ENCODE assay signal across 14 mouse cellular contexts in genomic region chr3:107175486-107175885, GRCm38 (mm10). TPM values are rescaled to one million over a fixed set of nuclear protein-coding genes. Genes with fewer than 3 reads are reported as not detected.
A peak's percentile ranks its signal among the peaks of the same experiment; 100 is the strongest.
DNase-seq lines count a peak whose midpoint lies in the region; ATAC-seq lines count a peak whose summit lies in the region.
"Had no signal": no experiment of that assay in that cellular context is flagged by ENCODE, and none has a peak within 500 bp of the region (broad histone marks: within the 10 kb centered on the region; RNA-seq: fewer than 3 reads in every experiment).

No protein-coding gene starts in this region.

- DNase-seq in heart, adult 18-20 months: peak; percentile 69 to 83
- DNase-seq in NIH3T3 (ENCODE audit: low read depth): peak; percentile 32
- peak; percentile 99 for DNase-seq in cerebellum, adult 11-12 months
- peak; percentile 64 for DNase-seq in heart, postnatal 4 days
- no peak for DNase-seq in T-cell, adult 2 months (ENCODE audit: low spot score)
- DNase-seq in limb, embryonic 10.5 days (ENCODE audit: low spot score): no peak
- DNase-seq in kidney, postnatal 4 days: no peak
- DNase-seq: thymus, postnatal 25 days had no signal

- H3K4me3 ChIP-seq in heart, embryonic 11.5 days (ENCODE audit: low read depth, low read length): no peak overlapping the region
- no peak overlapping the region for H3K4me3 ChIP-seq in limb, embryonic 10.5 days
- H3K4me3 ChIP-seq: embryonic facial prominence, embryonic 15.5 days; limb, embryonic 15.5 days; midbrain, embryonic 12.5 days had no signal

- no peaks in the 10 kb centered on the region for H3K4me1 ChIP-seq in heart, embryonic 11.5 days (ENCODE audit: control insufficient read depth, insufficient read depth, low read length)
- no peaks in the 10 kb centered on the region for H3K4me1 ChIP-seq in limb, embryonic 10.5 days
- H3K4me1 ChIP-seq: embryonic facial prominence, embryonic 15.5 days; limb, embryonic 15.5 days; midbrain, embryonic 12.5 days had no signal

- H3K36me3 ChIP-seq in heart, embryonic 11.5 days (ENCODE audit: control insufficient read depth, insufficient read depth, low read length): no peaks in the 10 kb centered on the region
- no peaks in the 10 kb centered on the region for H3K36me3 ChIP-seq in limb, embryonic 10.5 days
- H3K36me3 ChIP-seq: embryonic facial prominence, embryonic 15.5 days; limb, embryonic 15.5 days; midbrain, embryonic 12.5 days had no signal

- no peaks in the 10 kb centered on the region for H3K27me3 ChIP-seq in heart, embryonic 11.5 days (ENCODE audit: control insufficient read depth, insufficient read depth, low read length)
- no peaks in the 10 kb centered on the region for H3K27me3 ChIP-seq in limb, embryonic 10.5 days (ENCODE audit: low read depth, poor library complexity, severe bottlenecking)
- H3K27me3 ChIP-seq: embryonic facial prominence, embryonic 15.5 days; limb, embryonic 15.5 days; midbrain, embryonic 12.5 days had no signal

- ATAC-seq in heart, embryonic 11.5 days (replicated peaks; ENCODE audit: insufficient number of reproducible peaks, low FRiP score, low TSS enrichment): no peak

- H3K9ac ChIP-seq in heart, embryonic 11.5 days (ENCODE audit: low read depth, low read length): no peak overlapping the region
- H3K9ac ChIP-seq: embryonic facial prominence, embryonic 15.5 days; limb, embryonic 15.5 days; midbrain, embryonic 12.5 days had no signal

- H3K4me2 ChIP-seq in heart, embryonic 11.5 days: no peak overlapping the region
- H3K4me2 ChIP-seq: embryonic facial prominence, embryonic 15.5 days; limb, embryonic 15.5 days; midbrain, embryonic 12.5 days had no signal

- 73% methylated on average over 4 of the region's 4 CpGs for WGBS in heart, embryonic 11.5 days (ENCODE audit: insufficient replicate concordance)
- 58% methylated on average over 4 of the region's 4 CpGs for WGBS in limb, embryonic 10.5 days

- no peak overlapping the region for H3K27ac ChIP-seq in heart, embryonic 11.5 days (ENCODE audit: low read depth, low read length)
- no peak overlapping the region for H3K27ac ChIP-seq in limb, embryonic 10.5 days
- H3K27ac ChIP-seq: embryonic facial prominence, embryonic 15.5 days; limb, embryonic 15.5 days; midbrain, embryonic 12.5 days had no signal

- no peaks in the 10 kb centered on the region for H3K9me3 ChIP-seq in heart, embryonic 11.5 days (replicated peaks; ENCODE audit: control insufficient read depth, low read length)
- no peaks in the 10 kb centered on the region for H3K9me3 ChIP-seq in limb, embryonic 10.5 days (replicated peaks)
- H3K9me3 ChIP-seq: embryonic facial prominence, embryonic 15.5 days; limb, embryonic 15.5 days; midbrain, embryonic 12.5 days had no signal

RNA-seq across cellular contexts. Expression of gene Kcna10, which starts 7.4 kb away (rescaled TPM):
- not detected for total RNA-seq in heart, adult 18-20 months (2021)
- not detected in 2 replicates for polyA plus RNA-seq in heart, embryonic 11.5 days (2014; fragmentation: Nextera tagmentation; extraction: Ambion mirVana)
- total RNA-seq in heart, postnatal 4 days (2021): not detected
- polyA plus RNA-seq in limb, embryonic 10.5 days (2016; fragmentation: Nextera tagmentation; extraction: Ambion mirVana): not detected in 2 replicates
- polyA plus RNA-seq: embryonic facial prominence, embryonic 15.5 days; gonadal fat pad, adult 2 months; large intestine, adult 2 months; midbrain, embryonic 12.5 days had no signal

RNA-seq across cellular contexts. Expression of gene Cym, which starts 46.0 kb away (rescaled TPM):
- not detected for total RNA-seq in heart, adult 18-20 months (2021)
- 0.17 TPM in 1 of 2 replicates, not detected in the other for polyA plus RNA-seq in heart, embryonic 11.5 days (2014; fragmentation: Nextera tagmentation; extraction: Ambion mirVana)
- total RNA-seq in heart, postnatal 4 days (2021): not detected
- not detected in 2 replicates for polyA plus RNA-seq in limb, embryonic 10.5 days (2016; fragmentation: Nextera tagmentation; extraction: Ambion mirVana)
- polyA plus RNA-seq: midbrain, embryonic 12.5 days had no signal

RNA-seq across cellular contexts. Expression of gene A630076J17Rik, which starts 54.9 kb away (rescaled TPM):
- not detected for total RNA-seq in heart, adult 18-20 months (2021)
- polyA plus RNA-seq in heart, embryonic 11.5 days (2014; fragmentation: Nextera tagmentation; extraction: Ambion mirVana): not detected in 2 replicates
- total RNA-seq in heart, postnatal 4 days (2021): not detected
- polyA plus RNA-seq in limb, embryonic 10.5 days (2016; fragmentation: Nextera tagmentation; extraction: Ambion mirVana): not detected in 2 replicates
- polyA plus RNA-seq: embryonic facial prominence, embryonic 15.5 days; large intestine, adult 2 months; limb, embryonic 15.5 days; midbrain, embryonic 12.5 days had no signal

Comparison
In these comparisons a context has a peak if more than half of its experiments do, and no peak if none do; other contexts are left out.
1. DNase-seq: peak in heart, adult 18-20 months (2 of 2), NIH3T3 (single experiment), cerebellum, adult 11-12 months (single experiment) and heart, postnatal 4 days (single experiment); none in T-cell, adult 2 months (single experiment), limb, embryonic 10.5 days (single experiment) and kidney, postnatal 4 days (0 of 2).